Mouse (Mus musculus) limb, embryonic 12.5 days (tissue): ENCODE data around the gene Fam129b. TPM values are rescaled to one million over a fixed set of nuclear protein-coding genes. Genes with fewer than 3 reads are reported as not detected.
"Not testable (repeated sequence)": the region's sequence is repeated elsewhere in the genome, so short reads cannot be mapped to it uniquely, and the experiment has no call there.

Experiments
- ATAC-seq: fragments of 200-750 bp; cut with Nextera tagmentation; 2 replicates; pipeline ENCODE4 v1.8.0; 2017; ENCODE audit warnings: low read depth, moderate TSS enrichment; ENCODE audit not compliant: insufficient number of reproducible peaks, insufficient read depth, low FRiP score, low TSS enrichment
- H3K27ac ChIP-seq: fragments of 300-500 bp; sonication (generic); 2 replicates; pipeline ENCODE4 v1.5.1; 2016; ENCODE audit warnings: mild to moderate bottlenecking, moderate library complexity
- H3K27me3 ChIP-seq: fragments of 300-500 bp; sonication (generic); 2 replicates; pipeline ENCODE4 v1.6.1; 2016; ENCODE audit warnings: mild to moderate bottlenecking, moderate library complexity
- H3K36me3 ChIP-seq: fragments of 300-500 bp; sonication (generic); 2 replicates; pipeline ENCODE4 v1.6.1; 2016; ENCODE audit warnings: mild to moderate bottlenecking, moderate library complexity
- H3K4me1 ChIP-seq: fragments of 300-500 bp; sonication (generic); replicated peaks from 2 replicates; pipeline ENCODE4 v1.6.1; 2016
- H3K4me2 ChIP-seq: fragments of 300-500 bp; sonication (generic); 2 replicates; pipeline ENCODE4 v1.6.1; 2016; ENCODE audit warnings: mild to moderate bottlenecking, moderate library complexity
- H3K4me3 ChIP-seq: fragments of 300-500 bp; sonication (generic); replicated peaks from 2 replicates; pipeline ENCODE4 v1.5.1; 2016; ENCODE audit warnings: mild to moderate bottlenecking
- H3K9ac ChIP-seq: fragments of 300-500 bp; sonication (generic); replicated peaks from 2 replicates; pipeline ENCODE4 v1.6.1; 2016; ENCODE audit warnings: mild to moderate bottlenecking, moderate library complexity
- H3K9me3 ChIP-seq: fragments of 300-500 bp; sonication (generic); 2 replicates; pipeline ENCODE4 v1.6.1; 2016; ENCODE audit warnings: mild to moderate bottlenecking, moderate library complexity
- WGBS: fragments of 180-500 bp; shearing (Covaris S2); methylation state at CpG from one replicate; pipeline ENCODE4 v1.1.7; 2016; 5-methylcytosine and 5-hydroxymethylcytosine counted together
- polyA plus RNA-seq: library from polyadenylated mRNA; unstranded; fragments of >200 nt; fragmentation: Nextera tagmentation; extraction: Ambion mirVana; gene quantifications from 2 replicates; pipeline ENCODE4 v1.2.1, GENCODE M21; 2016

The Fam129b gene
- polyA plus RNA-seq, 1 experiment from 2014 or later, result 48.0 TPM

GRCm38 (mm10) chr2:32846805-32847467 lies 29.0 kb upstream of the Fam129b start, which contains the start of gene Stxbp1:
Gene Stxbp1, minus strand, starts transcription at chr2:32847245.
- Histone ChIP-seq H3K36me3 (no peaks in the 10 kb centered on the region; the same call in 1 of the 2 replicates), H3K4me2 (peak within 1 kb of the TSS; percentile 99), H3K9me3 (peaks cover 3% of the 10 kb centered on the region; the same call in 1 of the 2 replicates), H3K27ac (peak within 1 kb of the TSS; percentile 56), H3K4me1 (peaks cover 9% of the 10 kb centered on the region; the same call in 1 of the 2 replicates), H3K9ac (peak within 1 kb of the TSS; percentile 78), H3K27me3 (peaks cover 15% of the 10 kb centered on the region), H3K4me3 (peak within 1 kb of the TSS; percentile 77)
- WGBS, result under 1% methylated on average over 75 of the region's 78 CpGs
- ATAC-seq, result peak; percentile 91

GRCm38 (mm10) chr2:32847468-32847821 lies 28.5 kb upstream of the Fam129b start:
- Histone ChIP-seq H3K4me3 (peak overlapping the region; percentile 77), H3K27ac (no peak overlapping the region), H3K4me2 (peak overlapping the region; percentile 99), H3K9me3 (peaks cover 3% of the 10 kb centered on the region; the same call in 1 of the 2 replicates), H3K36me3 (no peaks in the 10 kb centered on the region), H3K27me3 (peaks cover 20% of the 10 kb centered on the region), H3K9ac (no peak overlapping the region), H3K4me1 (peaks cover 13% of the 10 kb centered on the region; the same call in 1 of the 2 replicates)
- 49% methylated on average over 6 of the region's 6 CpGs for WGBS
- ATAC-seq, result peak; percentile 45

- peaks cover 7% of the 10 kb centered on the region; the same call in 1 of the 2 replicates for H3K4me1 ChIP-seq
- no peak overlapping the region for H3K4me3 ChIP-seq
- no peak overlapping the region for H3K9ac ChIP-seq
- peaks cover 3% of the 10 kb centered on the region; the same call in 1 of the 2 replicates for H3K9me3 ChIP-seq
- no peak overlapping the region for H3K27ac ChIP-seq
- no peaks in the 10 kb centered on the region for H3K36me3 ChIP-seq
- no peak for ATAC-seq
- peak overlapping the region; percentile 15 for H3K4me2 ChIP-seq
- peaks cover 25% of the 10 kb centered on the region for H3K27me3 ChIP-seq
- WGBS, result 1% methylated on average over 20 of the region's 20 CpGs
Measured at GRCm38 (mm10) chr2:32852156-32852555, 23.8 kb upstream of the Fam129b start.

GRCm38 (mm10) chr2:32853716-32854115 lies 22.2 kb upstream of the Fam129b start:
- not testable (repeated sequence) for ATAC-seq, H3K4me2 ChIP-seq, H3K4me1 ChIP-seq, H3K9me3 ChIP-seq, H3K4me3 ChIP-seq, H3K36me3 ChIP-seq, H3K27ac ChIP-seq, H3K9ac ChIP-seq
- peaks cover 25% of the 10 kb centered on the region for H3K27me3 ChIP-seq
- WGBS, result 71% methylated on average over 4 of the region's 4 CpGs

GRCm38 (mm10) chr2:32854206-32854605 lies 21.7 kb upstream of the Fam129b start:
- Histone ChIP-seq H3K4me1 (peaks cover 4% of the 10 kb centered on the region; the same call in 1 of the 2 replicates), H3K36me3 (no peaks in the 10 kb centered on the region), H3K9me3 (peaks cover 3% of the 10 kb centered on the region; the same call in 1 of the 2 replicates), H3K9ac (no peak overlapping the region), H3K4me3 (no peak overlapping the region), H3K27me3 (peaks cover 25% of the 10 kb centered on the region), H3K4me2 (no peak overlapping the region), H3K27ac (no peak overlapping the region)
- 0 out of 2 replicates have a peak, but pooled peaks have one; percentile 28 for ATAC-seq
- 6% methylated on average over 8 of the region's 8 CpGs for WGBS

- no peak overlapping the region for H3K27ac ChIP-seq
- no peak overlapping the region for H3K4me3 ChIP-seq
- ATAC-seq, result no peak
- H3K27me3 ChIP-seq, result peaks cover 25% of the 10 kb centered on the region
- H3K9ac ChIP-seq, result no peak overlapping the region
- H3K4me1 ChIP-seq, result peaks cover 4% of the 10 kb centered on the region; the same call in 1 of the 2 replicates
- 73% methylated on average over 7 of the region's 7 CpGs for WGBS
- H3K4me2 ChIP-seq, result no peak overlapping the region
- no peaks in the 10 kb centered on the region for H3K36me3 ChIP-seq
- H3K9me3 ChIP-seq, result no peaks in the 10 kb centered on the region
Measured at GRCm38 (mm10) chr2:32855046-32855785, 20.7 kb upstream of the Fam129b start.

GRCm38 (mm10) chr2:32855790-32856465 lies 20.0 kb upstream of the Fam129b start:
- Histone ChIP-seq H3K9me3 (no peaks in the 10 kb centered on the region), H3K27me3 (peaks cover 20% of the 10 kb centered on the region), H3K36me3 (no peaks in the 10 kb centered on the region), H3K9ac (no peak overlapping the region), H3K4me2 (no peak overlapping the region), H3K4me1 (peaks cover 4% of the 10 kb centered on the region; the same call in 1 of the 2 replicates), H3K4me3 (no peak overlapping the region), H3K27ac (no peak overlapping the region)
- WGBS, result 52% methylated on average over 5 of the region's 5 CpGs
- ATAC-seq, result no peak

- no peak for ATAC-seq
- Histone ChIP-seq H3K4me2 (no peak overlapping the region), H3K27ac (0 out of 2 replicates have a peak overlapping the region, but pooled peaks have one; percentile 7), H3K4me3 (no peak overlapping the region), H3K9me3 (no peaks in the 10 kb centered on the region), H3K9ac (no peak overlapping the region), H3K4me1 (no peaks in the 10 kb centered on the region), H3K27me3 (peaks cover 4% of the 10 kb centered on the region; the same call in 1 of the 2 replicates), H3K36me3 (no peaks in the 10 kb centered on the region)
- WGBS, result 2% methylated on average over 7 of the region's 7 CpGs
Measured at GRCm38 (mm10) chr2:32857584-32857983, 18.3 kb upstream of the Fam129b start.

GRCm38 (mm10) chr2:32859010-32859621 lies 16.8 kb upstream of the Fam129b start:
- Histone ChIP-seq H3K27me3 (no peaks in the 10 kb centered on the region), H3K4me1 (no peaks in the 10 kb centered on the region), H3K36me3 (no peaks in the 10 kb centered on the region), H3K9ac (no peak overlapping the region), H3K4me3 (no peak overlapping the region), H3K4me2 (no peak overlapping the region), H3K27ac (no peak overlapping the region), H3K9me3 (no peaks in the 10 kb centered on the region)
- WGBS, result 45% methylated on average over 10 of the region's 10 CpGs
- peak; percentile 38; the same call in 1 of the 2 replicates for ATAC-seq

- Histone ChIP-seq H3K9me3 (no peaks in the 10 kb centered on the region), H3K4me2 (no peak overlapping the region), H3K27me3 (no peaks in the 10 kb centered on the region), H3K9ac (no peak overlapping the region), H3K27ac (no peak overlapping the region), H3K4me3 (no peak overlapping the region), H3K36me3 (no peaks in the 10 kb centered on the region), H3K4me1 (no peaks in the 10 kb centered on the region)
- 78% methylated on average over 5 of the region's 5 CpGs for WGBS
- ATAC-seq, result no peak
Measured at GRCm38 (mm10) chr2:32859622-32860012, 16.3 kb upstream of the Fam129b start.
